Mouse (Mus musculus): ENCODE measurements around the gene Mboat2. TPM values are rescaled to one million over a fixed set of nuclear protein-coding genes. Genes with fewer than 3 reads are reported as not detected.

Gene Mboat2
- polyA plus RNA-seq, 1 experiment from 2014 or later, result 79.2 TPM

DNA sequence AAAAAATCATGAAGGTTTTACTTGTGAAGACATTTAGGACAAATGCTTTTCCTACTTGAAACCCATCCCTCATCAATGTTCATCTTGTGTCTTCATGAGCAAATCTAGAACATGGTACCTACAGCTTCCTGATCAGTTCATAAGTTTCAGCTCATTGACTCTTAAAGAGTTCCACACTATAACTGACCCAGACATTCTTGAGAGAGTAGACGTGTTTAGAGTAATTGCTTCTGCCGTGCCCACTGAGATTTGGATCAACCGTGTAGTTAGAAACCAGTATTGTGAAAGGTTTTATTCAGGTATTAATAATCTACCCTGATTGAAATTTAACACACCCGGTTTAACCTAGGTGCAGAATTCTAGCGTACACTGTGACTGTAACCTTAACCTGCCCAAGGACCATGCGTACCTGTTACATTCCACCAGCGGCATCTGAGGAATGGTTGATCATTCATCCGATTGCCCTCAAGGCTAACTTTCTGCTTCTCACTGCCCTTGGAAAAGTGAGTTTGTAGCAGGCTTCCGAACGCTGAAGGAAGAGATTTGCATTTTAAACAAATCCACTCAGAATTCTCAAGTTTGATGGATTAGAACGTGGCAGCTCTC is 131.8 kb downstream of the Mboat2 start:
- no peak for DNase-seq (ENCODE audit: low spot score)
- H3K27ac ChIP-seq, result no peak overlapping the region
- H3K4me2 ChIP-seq (replicated peaks), result no peak overlapping the region
- H3K27me3 ChIP-seq (ENCODE audit: control insufficient read depth, insufficient read depth, low read length), result no peaks in the 10 kb centered on the region
- H3K4me3 ChIP-seq (replicated peaks; ENCODE audit: low read length), result no peak overlapping the region
- no peaks in the 10 kb centered on the region for H3K4me1 ChIP-seq (replicated peaks; ENCODE audit: control insufficient read depth, insufficient read depth, low read length)
- no peak overlapping the region for H3K9ac ChIP-seq
- H3K9me3 ChIP-seq (ENCODE audit: control insufficient read depth, low read length), result 0 out of 2 replicates have a peak, but pooled peaks cover 5% of the 10 kb centered on the region
- 84% methylated on average over 11 of the region's 11 CpGs for WGBS
- peaks cover 36% of the 10 kb centered on the region for H3K36me3 ChIP-seq (replicated peaks; ENCODE audit: control insufficient read depth, insufficient read depth)
- no peak for ATAC-seq (ENCODE audit: low FRiP score)

DNA sequence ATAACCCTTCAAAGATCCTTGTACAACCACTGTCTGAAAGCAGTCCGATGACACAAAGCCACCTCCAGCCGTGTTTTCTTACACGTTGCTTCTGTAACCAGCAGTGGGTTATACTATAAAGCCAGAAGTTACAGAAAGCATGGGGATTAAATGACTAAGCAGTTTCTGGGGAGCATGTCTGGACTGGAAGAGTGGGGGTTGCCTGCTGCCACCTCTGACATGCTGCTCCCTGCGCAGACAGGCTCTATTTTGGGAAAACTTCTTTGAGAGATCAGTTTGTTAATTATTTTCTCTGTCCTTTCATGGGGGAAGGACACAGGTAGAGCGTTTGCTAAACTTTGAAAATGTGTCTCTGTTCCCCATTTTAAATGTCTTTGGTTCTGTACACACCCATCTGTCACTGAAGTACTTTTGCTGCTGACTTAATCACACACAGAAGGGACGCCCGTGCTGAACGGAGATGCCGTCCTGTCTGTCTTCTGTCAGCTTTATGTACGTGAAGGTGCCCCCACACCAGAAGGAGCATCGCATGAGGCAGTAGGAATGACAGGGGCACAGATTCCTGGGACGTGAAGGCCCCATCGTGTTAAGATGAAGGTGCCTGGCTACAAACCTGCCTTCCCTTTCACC is 132.8 kb downstream of the Mboat2 start:
- peaks cover 26% of the 10 kb centered on the region for H3K36me3 ChIP-seq (replicated peaks; ENCODE audit: control insufficient read depth, insufficient read depth)
- H3K9ac ChIP-seq, result no peak overlapping the region
- ATAC-seq (ENCODE audit: low FRiP score) (no peak), DNase-seq (ENCODE audit: low spot score) (no peak)
- no peak overlapping the region for H3K4me2 ChIP-seq (replicated peaks)
- 77% methylated on average over 13 of the region's 13 CpGs for WGBS
- 0 out of 2 replicates have a peak, but pooled peaks cover 5% of the 10 kb centered on the region for H3K9me3 ChIP-seq (ENCODE audit: control insufficient read depth, low read length)
- no peaks in the 10 kb centered on the region for H3K4me1 ChIP-seq (replicated peaks; ENCODE audit: control insufficient read depth, insufficient read depth, low read length)
- H3K27ac ChIP-seq, result no peak overlapping the region
- no peak overlapping the region for H3K4me3 ChIP-seq (replicated peaks; ENCODE audit: low read length)
- no peaks in the 10 kb centered on the region for H3K27me3 ChIP-seq (ENCODE audit: control insufficient read depth, insufficient read depth, low read length)

DNA sequence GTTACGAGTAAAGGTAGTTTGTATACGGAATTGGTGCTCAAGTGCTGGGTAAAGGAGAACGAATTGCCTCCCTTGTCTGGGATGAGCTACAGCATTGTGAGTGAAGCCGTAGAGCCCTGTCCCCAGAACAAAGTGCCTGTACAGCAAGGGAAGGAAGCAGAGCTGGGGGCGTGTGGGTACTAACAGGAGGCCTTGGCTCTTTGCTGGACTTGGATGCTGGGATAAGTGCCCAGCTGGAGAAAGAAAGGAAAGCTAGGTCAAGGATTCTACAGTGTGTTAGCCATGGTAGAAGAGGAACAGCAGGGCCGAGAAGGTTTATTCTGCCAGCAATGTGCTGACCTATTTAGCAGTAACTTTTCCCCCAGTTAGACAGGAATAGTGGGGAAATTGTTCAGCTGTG is 134.7 kb downstream of the Mboat2 start:
- Histone ChIP-seq H3K27ac (no peak overlapping the region), H3K4me2 (replicated peaks) (no peak overlapping the region), H3K4me3 (replicated peaks; ENCODE audit: low read length) (no peak overlapping the region), H3K4me1 (replicated peaks; ENCODE audit: control insufficient read depth, insufficient read depth, low read length) (no peaks in the 10 kb centered on the region), H3K36me3 (replicated peaks; ENCODE audit: control insufficient read depth, insufficient read depth) (peaks cover 11% of the 10 kb centered on the region; the same call in 1 of the 2 replicates), H3K27me3 (ENCODE audit: control insufficient read depth, insufficient read depth, low read length) (no peaks in the 10 kb centered on the region), H3K9ac (no peak overlapping the region), H3K9me3 (ENCODE audit: control insufficient read depth, low read length) (0 out of 2 replicates have a peak, but pooled peaks cover 5% of the 10 kb centered on the region)
- no peak for DNase-seq (ENCODE audit: low spot score)
- 85% methylated on average over 6 of the region's 6 CpGs for WGBS
- ATAC-seq (ENCODE audit: low FRiP score), result no peak; the same call in 1 of the 2 replicates

DNA sequence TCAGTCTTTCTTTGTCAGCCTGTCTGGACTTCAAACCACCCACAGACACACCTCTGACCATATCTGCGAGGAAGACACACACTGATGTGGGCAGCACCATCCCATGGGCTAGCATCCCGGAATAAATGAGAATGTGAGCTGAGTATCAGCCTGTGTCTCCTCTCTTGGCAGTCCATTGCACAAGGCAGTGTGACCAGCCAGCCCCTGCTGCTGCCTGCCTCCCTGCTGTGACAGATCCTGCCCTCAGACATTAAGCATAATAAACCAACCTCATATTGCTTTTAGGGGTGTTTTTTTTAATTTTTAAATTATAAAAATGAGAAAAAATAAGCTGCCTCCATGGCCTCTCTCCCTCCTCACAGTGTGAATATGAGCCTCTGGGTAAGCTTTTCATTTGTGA is 135.4 kb downstream of the Mboat2 start:
- Histone ChIP-seq H3K27ac (no peak overlapping the region), H3K4me1 (replicated peaks; ENCODE audit: control insufficient read depth, insufficient read depth, low read length) (no peaks in the 10 kb centered on the region), H3K4me3 (replicated peaks; ENCODE audit: low read length) (no peak overlapping the region), H3K4me2 (replicated peaks) (no peak overlapping the region), H3K27me3 (ENCODE audit: control insufficient read depth, insufficient read depth, low read length) (no peaks in the 10 kb centered on the region), H3K9me3 (ENCODE audit: control insufficient read depth, low read length) (0 out of 2 replicates have a peak, but pooled peaks cover 5% of the 10 kb centered on the region), H3K36me3 (replicated peaks; ENCODE audit: control insufficient read depth, insufficient read depth) (0 out of 2 replicates have a peak, but pooled peaks cover 5% of the 10 kb centered on the region), H3K9ac (no peak overlapping the region)
- WGBS, result 85% methylated on average over 2 of the region's 2 CpGs
- ATAC-seq (ENCODE audit: low FRiP score) (no peak), DNase-seq (ENCODE audit: low spot score) (no peak)

DNA sequence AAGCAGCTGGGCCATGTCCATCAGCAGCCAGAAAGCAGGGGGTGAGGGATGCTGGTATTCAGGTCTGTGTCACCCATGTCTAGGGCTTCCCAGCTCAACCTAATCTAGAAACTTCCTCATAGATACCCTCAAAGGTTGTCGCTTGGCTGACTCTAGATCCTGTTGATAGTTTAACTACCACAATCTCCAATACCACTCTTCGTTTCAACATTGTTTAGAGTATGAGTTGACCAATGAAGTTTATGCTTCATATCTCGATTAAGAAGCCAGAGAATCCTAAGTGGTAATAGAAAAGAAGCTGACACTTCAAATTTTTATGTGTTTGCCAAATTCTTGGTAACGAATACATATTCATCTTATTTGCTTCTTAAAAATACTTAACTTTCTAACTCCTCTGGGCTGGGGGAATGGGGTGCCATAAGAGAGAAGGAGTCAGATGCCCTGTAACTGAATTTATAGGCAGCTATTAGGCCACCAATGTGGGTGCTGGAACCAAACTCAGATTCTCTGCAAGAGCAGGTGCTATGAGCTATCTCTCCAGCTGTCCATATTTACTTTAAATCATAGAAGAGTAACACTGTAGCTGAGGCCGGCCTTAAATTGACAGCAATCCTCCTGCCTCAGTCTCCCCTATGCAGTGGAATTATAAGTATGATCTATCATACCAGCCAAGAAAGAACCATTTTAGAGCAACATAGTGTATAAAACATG is 141.0 kb downstream of the Mboat2 start:
- ATAC-seq (ENCODE audit: low FRiP score) (no peak), DNase-seq (ENCODE audit: low spot score) (no peak)
- H3K9me3 ChIP-seq (ENCODE audit: control insufficient read depth, low read length), result 0 out of 2 replicates have a peak, but pooled peaks cover 2% of the 10 kb centered on the region
- no peaks in the 10 kb centered on the region for H3K27me3 ChIP-seq (ENCODE audit: control insufficient read depth, insufficient read depth, low read length)
- peaks cover 5% of the 10 kb centered on the region for H3K4me1 ChIP-seq (replicated peaks; ENCODE audit: control insufficient read depth, insufficient read depth, low read length)
- no peak overlapping the region for H3K4me2 ChIP-seq (replicated peaks)
- no peak overlapping the region for H3K9ac ChIP-seq
- 90% methylated on average over 5 of the region's 5 CpGs for WGBS
- no peak overlapping the region for H3K27ac ChIP-seq
- H3K4me3 ChIP-seq (replicated peaks; ENCODE audit: low read length), result no peak overlapping the region
- no peaks in the 10 kb centered on the region for H3K36me3 ChIP-seq (replicated peaks; ENCODE audit: control insufficient read depth, insufficient read depth)

DNA sequence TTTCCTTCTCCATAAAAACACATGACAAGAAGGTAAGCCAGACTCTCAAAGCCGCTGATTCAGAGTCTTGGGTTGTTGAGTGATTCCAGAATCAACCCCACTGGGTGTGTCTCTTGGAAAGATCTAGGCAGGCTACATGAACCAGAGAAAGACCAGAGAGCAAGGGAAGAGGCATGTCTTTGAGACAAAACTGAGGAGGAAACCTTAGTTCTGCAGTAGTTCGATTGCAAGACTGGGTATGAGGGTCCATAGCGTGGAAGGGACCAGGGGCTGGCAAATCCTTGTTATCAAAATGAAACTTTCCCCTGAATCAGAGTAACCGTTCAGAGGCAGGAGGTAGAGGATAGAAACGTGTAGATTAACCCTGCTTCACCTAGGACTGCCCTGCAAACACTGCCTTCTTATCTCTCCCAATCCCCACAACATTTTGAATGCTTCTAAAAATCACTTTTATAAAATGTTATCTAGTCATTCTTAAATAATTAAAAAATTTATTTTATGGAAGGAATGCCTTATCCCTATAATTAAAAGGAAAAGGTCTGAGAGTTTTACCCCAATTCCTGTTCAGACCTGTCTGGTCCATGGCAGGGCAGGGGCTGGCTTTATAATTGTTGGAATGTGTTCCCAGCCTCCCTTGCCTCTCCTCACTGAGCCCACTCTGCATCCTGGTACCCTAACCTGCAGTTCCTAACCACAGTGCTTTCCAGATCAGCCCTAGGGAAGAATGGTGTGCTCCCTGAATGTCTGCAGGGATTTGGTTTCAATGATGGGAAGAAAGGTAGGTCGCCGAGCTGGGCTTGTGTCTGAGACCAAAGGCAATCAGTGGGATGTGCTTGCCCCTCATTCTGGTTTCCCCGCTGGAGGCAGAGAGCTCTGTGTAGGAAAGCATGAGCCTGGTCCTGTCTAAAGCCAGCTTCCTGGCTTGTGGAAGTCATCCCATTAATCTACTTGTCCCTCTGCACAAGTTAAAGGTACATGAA is 142.0 kb downstream of the Mboat2 start:
- WGBS, result 85% methylated on average over 8 of the region's 8 CpGs
- Histone ChIP-seq H3K9me3 (ENCODE audit: control insufficient read depth, low read length) (no peaks in the 10 kb centered on the region), H3K36me3 (replicated peaks; ENCODE audit: control insufficient read depth, insufficient read depth) (peaks cover 7% of the 10 kb centered on the region; the same call in 1 of the 2 replicates), H3K4me1 (replicated peaks; ENCODE audit: control insufficient read depth, insufficient read depth, low read length) (peaks cover 16% of the 10 kb centered on the region), H3K4me2 (replicated peaks) (no peak overlapping the region), H3K9ac (no peak overlapping the region), H3K27ac (no peak overlapping the region), H3K27me3 (ENCODE audit: control insufficient read depth, insufficient read depth, low read length) (no peaks in the 10 kb centered on the region), H3K4me3 (replicated peaks; ENCODE audit: low read length) (no peak overlapping the region)
- no peak for DNase-seq (ENCODE audit: low spot score)
- ATAC-seq (ENCODE audit: low FRiP score), result no peak

DNA sequence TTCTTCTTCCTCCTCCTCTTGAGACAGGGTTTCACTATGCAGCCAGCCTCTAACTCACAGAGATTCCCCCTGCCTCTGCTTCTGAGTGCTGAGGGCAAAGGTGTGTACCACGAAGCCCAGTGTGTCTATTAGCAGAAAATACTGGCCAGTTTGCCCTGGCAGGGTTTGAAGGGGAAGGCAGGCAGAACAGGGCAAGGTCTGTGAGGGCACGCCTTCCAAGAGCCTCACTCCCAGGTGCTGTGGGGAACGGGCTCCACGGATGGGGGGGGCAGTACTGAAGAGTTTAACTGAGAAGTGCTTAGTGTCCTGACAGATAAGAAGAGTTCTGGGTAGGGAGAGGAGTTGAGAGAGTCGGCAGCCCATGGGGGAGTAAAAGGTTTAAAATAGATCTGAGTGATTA is 142.9 kb downstream of the Mboat2 start:
- no peak overlapping the region for H3K9ac ChIP-seq
- WGBS, result 81% methylated on average over 5 of the region's 5 CpGs
- H3K36me3 ChIP-seq (replicated peaks; ENCODE audit: control insufficient read depth, insufficient read depth), result peaks cover 7% of the 10 kb centered on the region; the same call in 1 of the 2 replicates
- H3K27ac ChIP-seq, result no peak overlapping the region
- H3K4me2 ChIP-seq (replicated peaks), result no peak overlapping the region
- H3K9me3 ChIP-seq (ENCODE audit: control insufficient read depth, low read length), result no peaks in the 10 kb centered on the region
- H3K4me3 ChIP-seq (replicated peaks; ENCODE audit: low read length), result no peak overlapping the region
- H3K27me3 ChIP-seq (ENCODE audit: control insufficient read depth, insufficient read depth, low read length), result no peaks in the 10 kb centered on the region
- DNase-seq (ENCODE audit: low spot score) (no peak), ATAC-seq (ENCODE audit: low FRiP score) (no peak)
- peaks cover 16% of the 10 kb centered on the region for H3K4me1 ChIP-seq (replicated peaks; ENCODE audit: control insufficient read depth, insufficient read depth, low read length)

DNA sequence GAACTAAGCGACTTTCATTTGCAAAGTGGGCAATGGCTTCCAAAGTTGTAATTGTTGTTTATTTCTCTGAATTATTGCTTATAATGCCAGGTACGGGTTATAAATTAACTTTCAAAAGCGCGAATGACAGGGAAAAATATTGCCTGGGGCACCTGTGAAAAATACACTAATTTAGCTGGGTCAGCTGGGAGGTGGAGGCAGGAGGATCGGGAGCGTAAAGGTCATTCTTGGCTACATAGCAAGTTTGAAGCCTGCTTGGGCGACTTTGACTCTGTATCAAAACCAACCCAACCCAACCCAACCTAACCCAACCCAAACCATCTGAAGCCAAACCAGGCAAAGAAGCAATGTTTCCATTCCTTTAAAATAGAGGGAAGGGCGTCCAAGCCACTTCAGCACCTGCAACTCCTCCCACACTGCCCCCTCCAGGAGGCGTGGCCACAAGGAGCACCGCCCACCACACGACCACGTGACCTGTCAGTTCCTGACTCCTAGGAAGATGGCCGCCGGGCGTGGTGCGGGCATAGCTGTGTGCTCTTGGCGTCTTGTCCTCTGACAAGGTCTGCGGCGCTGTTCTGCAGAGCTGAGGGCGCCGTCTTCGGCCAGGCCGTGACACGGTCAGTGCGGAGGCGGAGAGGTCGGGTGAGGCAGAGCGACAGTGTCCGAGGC is 143.9 kb downstream of the Mboat2 start, which contains the start of gene Kidins220:
Gene Kidins220, plus strand, starts transcription at position 480 of the 669 bp plus-strand sequence.
- WGBS, result 16% methylated on average over 27 of the region's 29 CpGs
- Histone ChIP-seq H3K9me3 (ENCODE audit: control insufficient read depth, low read length) (no peaks in the 10 kb centered on the region), H3K36me3 (replicated peaks; ENCODE audit: control insufficient read depth, insufficient read depth) (peaks cover 7% of the 10 kb centered on the region; the same call in 1 of the 2 replicates), H3K4me3 (replicated peaks; ENCODE audit: low read length) (peak within 1 kb of the TSS; percentile 93), H3K9ac (peak within 1 kb of the TSS; percentile 90), H3K4me2 (replicated peaks) (peak within 1 kb of the TSS; percentile 52), H3K27me3 (ENCODE audit: control insufficient read depth, insufficient read depth, low read length) (no peaks in the 10 kb centered on the region), H3K4me1 (replicated peaks; ENCODE audit: control insufficient read depth, insufficient read depth, low read length) (peaks cover 20% of the 10 kb centered on the region), H3K27ac (peak within 1 kb of the TSS; percentile 96)
- ATAC-seq (ENCODE audit: low FRiP score) (peak; percentile 92), DNase-seq (ENCODE audit: low spot score) (peak; percentile 92)

Measured in hindbrain, embryonic 14.5 days (tissue).